Mouse (Mus musculus): ENCODE results near the gene Jdp2. TPM values are rescaled to one million over a fixed set of nuclear protein-coding genes. Genes with fewer than 3 reads are reported as not detected.

Gene Jdp2
- polyA plus RNA-seq, 1 experiment from 2014 or later: 0.56 TPM

DNA sequence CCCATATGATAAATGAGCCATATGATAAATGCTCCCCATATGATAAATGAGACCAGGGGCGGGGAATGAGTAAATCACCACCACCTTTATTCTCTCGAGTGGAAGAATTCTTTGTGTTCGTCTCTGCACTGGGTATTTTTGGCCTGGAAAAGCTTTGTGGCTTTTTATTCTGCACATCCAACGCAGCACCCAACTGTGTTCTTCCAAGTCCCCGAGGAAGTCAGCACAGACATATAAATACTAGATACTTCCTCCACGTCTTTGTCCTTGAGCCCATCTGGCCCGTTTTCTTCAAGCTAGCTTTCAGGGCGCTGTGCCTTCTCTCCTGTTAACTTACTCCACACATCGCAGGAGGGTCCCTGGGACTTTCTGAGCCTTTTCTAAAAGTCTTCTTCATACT lies 4.9 kb downstream of the Jdp2 start:
- 82% methylated on average over 9 of the region's 9 CpGs for WGBS
- Histone ChIP-seq H3K27ac (no peak overlapping the region), H3K4me2 (no peak overlapping the region), H3K4me3 (replicated peaks) (no peak overlapping the region), H3K27me3 (peaks cover 30% of the 10 kb centered on the region), H3K36me3 (replicated peaks) (no peaks in the 10 kb centered on the region), H3K9ac (no peak overlapping the region), H3K9me3 (no peaks in the 10 kb centered on the region), H3K4me1 (peaks cover 15% of the 10 kb centered on the region)
- no peak for ATAC-seq (ENCODE audit: low FRiP score)

- H3K27me3 ChIP-seq: peaks cover 30% of the 10 kb centered on the region
- H3K9ac ChIP-seq: no peak overlapping the region
- H3K4me2 ChIP-seq: no peak overlapping the region
- peaks cover 14% of the 10 kb centered on the region for H3K4me1 ChIP-seq
- no peaks in the 10 kb centered on the region for H3K36me3 ChIP-seq (replicated peaks)
- no peak for ATAC-seq (ENCODE audit: low FRiP score)
- H3K9me3 ChIP-seq: no peaks in the 10 kb centered on the region
- 83% methylated on average over 9 of the region's 9 CpGs for WGBS
- no peak overlapping the region for H3K4me3 ChIP-seq (replicated peaks)
- H3K27ac ChIP-seq: no peak overlapping the region
These were observed 5.6 kb downstream of the Jdp2 start for GRCm38 (mm10) chr12:85604301-85604998.

- ATAC-seq (ENCODE audit: low FRiP score): no peak
- 85% methylated on average over 14 of the region's 14 CpGs for WGBS
- H3K9ac ChIP-seq: no peak overlapping the region
- no peak overlapping the region for H3K4me2 ChIP-seq
- H3K4me3 ChIP-seq (replicated peaks): no peak overlapping the region
- no peaks in the 10 kb centered on the region for H3K27me3 ChIP-seq
- H3K9me3 ChIP-seq: no peaks in the 10 kb centered on the region
- H3K27ac ChIP-seq: no peak overlapping the region
- no peaks in the 10 kb centered on the region for H3K4me1 ChIP-seq
- H3K36me3 ChIP-seq (replicated peaks): no peaks in the 10 kb centered on the region
These were observed 9.0 kb downstream of the Jdp2 start for GRCm38 (mm10) chr12:85607519-85608449.

DNA sequence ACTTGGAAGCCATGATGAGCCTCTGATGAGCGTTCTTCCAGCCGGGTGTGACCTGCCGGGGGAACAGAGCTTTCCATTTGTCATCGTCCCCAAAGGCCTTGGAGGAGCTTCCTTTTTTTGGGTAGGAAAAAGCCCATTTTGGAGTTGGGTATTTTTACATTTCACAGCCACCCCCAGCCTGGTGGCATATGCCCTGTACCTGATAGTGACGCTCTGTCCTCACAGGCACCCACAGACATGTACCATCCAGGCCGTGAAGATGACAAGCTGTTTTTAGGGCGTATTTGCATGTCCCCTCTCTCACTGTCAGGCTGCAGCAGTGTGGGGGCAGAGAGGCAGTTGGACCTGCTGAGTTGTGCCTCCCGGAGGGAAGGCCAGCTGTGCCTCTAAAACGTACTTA lies 11.3 kb downstream of the Jdp2 start:
- no peak overlapping the region for H3K27ac ChIP-seq
- H3K9me3 ChIP-seq: no peaks in the 10 kb centered on the region
- H3K4me1 ChIP-seq: no peaks in the 10 kb centered on the region
- H3K27me3 ChIP-seq: no peaks in the 10 kb centered on the region
- H3K4me2 ChIP-seq: no peak overlapping the region
- 89% methylated on average over 9 of the region's 9 CpGs for WGBS
- H3K9ac ChIP-seq: no peak overlapping the region
- H3K4me3 ChIP-seq (replicated peaks): no peak overlapping the region
- H3K36me3 ChIP-seq (replicated peaks): no peaks in the 10 kb centered on the region
- ATAC-seq (ENCODE audit: low FRiP score): no peak

DNA sequence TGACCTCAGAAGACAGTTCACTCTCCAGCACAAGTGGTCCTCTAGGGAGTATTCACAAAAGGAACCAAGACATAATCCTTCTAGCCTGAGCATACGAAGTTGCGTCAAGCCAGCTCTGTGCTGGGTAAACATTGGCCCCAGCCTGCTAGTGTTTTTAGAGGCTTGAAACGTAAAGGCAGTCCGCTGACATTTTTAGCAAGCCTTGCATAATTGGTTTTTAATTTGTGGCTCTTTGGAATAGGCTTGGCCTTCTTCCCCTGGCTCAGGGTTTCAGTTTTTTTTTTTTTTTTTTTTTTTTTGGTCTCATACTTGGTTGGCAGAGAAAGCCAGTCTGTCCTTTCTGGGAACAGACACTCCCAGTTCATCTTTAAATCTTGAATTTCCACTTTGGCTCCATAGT lies 15.3 kb downstream of the Jdp2 start:
- Histone ChIP-seq H3K27me3 (no peaks in the 10 kb centered on the region), H3K27ac (no peak overlapping the region), H3K36me3 (replicated peaks) (no peaks in the 10 kb centered on the region), H3K4me1 (peaks cover under 1% of the 10 kb centered on the region; the same call in 1 of the 2 replicates), H3K4me3 (replicated peaks) (no peak overlapping the region), H3K4me2 (no peak overlapping the region), H3K9me3 (no peaks in the 10 kb centered on the region), H3K9ac (no peak overlapping the region)
- ATAC-seq (ENCODE audit: low FRiP score): no peak
- 58% methylated on average over 4 of the region's 4 CpGs for WGBS

- Histone ChIP-seq H3K9me3 (no peaks in the 10 kb centered on the region), H3K36me3 (replicated peaks) (no peaks in the 10 kb centered on the region), H3K27ac (no peak overlapping the region), H3K4me2 (no peak overlapping the region), H3K4me1 (peaks cover 13% of the 10 kb centered on the region), H3K9ac (no peak overlapping the region), H3K4me3 (replicated peaks) (no peak overlapping the region), H3K27me3 (no peaks in the 10 kb centered on the region)
- WGBS: 88% methylated on average over 8 of the region's 8 CpGs
- ATAC-seq (ENCODE audit: low FRiP score): no peak
These were observed 16.7 kb downstream of the Jdp2 start for GRCm38 (mm10) chr12:85615486-85615885.

DNA sequence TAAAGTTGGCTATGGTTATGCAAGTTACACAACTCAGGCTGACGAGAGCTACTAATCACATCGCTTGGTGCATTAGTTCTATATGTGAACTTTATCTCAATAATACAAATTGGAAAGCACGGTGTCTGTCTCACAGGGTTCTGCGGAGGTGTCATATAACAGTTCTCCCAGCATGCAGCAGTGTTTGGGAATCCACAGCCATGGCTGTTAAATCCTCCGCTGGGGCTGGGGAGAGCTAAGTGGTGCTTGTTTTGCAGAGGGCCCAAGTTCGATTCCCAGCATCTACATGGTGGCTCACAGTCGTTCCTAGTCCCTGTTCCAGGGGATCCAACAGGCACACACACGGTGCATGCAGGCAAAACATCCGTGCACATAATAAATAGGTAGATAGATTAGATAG lies 19.1 kb downstream of the Jdp2 start:
- no peak overlapping the region for H3K9ac ChIP-seq
- no peaks in the 10 kb centered on the region for H3K27me3 ChIP-seq
- no peak overlapping the region for H3K4me2 ChIP-seq
- H3K9me3 ChIP-seq: no peaks in the 10 kb centered on the region
- no peak for ATAC-seq (ENCODE audit: low FRiP score)
- H3K4me3 ChIP-seq (replicated peaks): no peak overlapping the region
- no peaks in the 10 kb centered on the region for H3K36me3 ChIP-seq (replicated peaks)
- 87% methylated on average over 9 of the region's 9 CpGs for WGBS
- no peak overlapping the region for H3K27ac ChIP-seq
- H3K4me1 ChIP-seq: peaks cover 27% of the 10 kb centered on the region

DNA sequence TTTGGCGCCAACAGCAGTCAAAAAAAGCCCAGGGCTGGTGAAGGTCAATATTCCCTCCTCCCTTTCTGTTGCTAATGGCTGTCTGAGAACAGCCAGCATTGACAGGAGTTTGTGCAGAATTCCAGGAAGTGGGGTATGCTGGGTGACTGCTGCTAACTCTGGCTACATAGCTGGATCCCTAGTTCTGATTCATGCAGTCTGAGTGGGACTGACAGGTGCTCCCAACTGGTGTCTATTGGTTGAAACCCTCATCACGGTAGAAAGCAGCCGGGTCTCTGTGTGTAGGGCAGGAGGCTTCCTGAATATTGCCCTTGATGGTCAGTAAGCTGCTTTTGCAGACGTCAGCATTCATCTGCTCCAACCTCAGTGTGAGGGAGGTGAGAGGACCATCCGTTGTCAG lies 19.6 kb downstream of the Jdp2 start:
- Histone ChIP-seq H3K9me3 (no peaks in the 10 kb centered on the region), H3K4me2 (no peak overlapping the region), H3K9ac (no peak overlapping the region), H3K27ac (no peak overlapping the region), H3K36me3 (replicated peaks) (no peaks in the 10 kb centered on the region), H3K4me3 (replicated peaks) (no peak overlapping the region), H3K4me1 (peaks cover 27% of the 10 kb centered on the region), H3K27me3 (no peaks in the 10 kb centered on the region)
- no peak for ATAC-seq (ENCODE audit: low FRiP score)
- WGBS: 79% methylated on average over 5 of the region's 5 CpGs

DNA sequence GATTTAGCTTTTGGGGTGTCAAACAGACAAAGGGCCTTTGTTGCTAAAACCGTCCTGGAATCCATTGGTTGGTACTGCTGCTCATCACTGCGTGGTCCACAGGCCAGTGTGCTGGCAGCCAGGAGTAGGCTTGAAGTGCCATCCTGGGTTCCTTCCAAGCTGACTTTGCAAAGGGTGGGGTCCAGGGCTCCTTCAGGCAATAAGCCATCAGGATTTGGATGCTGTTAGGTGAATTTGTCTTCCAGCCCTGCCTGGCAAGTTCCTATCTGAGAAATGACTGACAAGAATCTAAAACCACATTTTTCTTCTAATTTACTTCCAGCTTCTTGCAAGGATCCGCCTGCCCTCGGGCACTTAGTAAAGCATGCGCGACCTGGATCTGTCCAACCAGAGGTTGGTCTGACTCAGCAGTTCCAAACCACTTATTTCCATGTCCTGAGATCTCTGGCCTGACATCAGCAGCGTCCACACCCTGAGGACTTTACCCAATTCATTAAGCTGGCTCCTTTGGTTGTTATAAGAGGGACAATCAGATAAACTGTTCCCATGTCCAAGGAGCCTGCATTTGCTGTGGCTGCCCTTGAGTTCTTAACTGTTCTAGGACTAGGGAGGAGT lies 20.6 kb downstream of the Jdp2 start:
- no peak overlapping the region for H3K9ac ChIP-seq
- H3K4me3 ChIP-seq (replicated peaks): no peak overlapping the region
- no peak overlapping the region for H3K27ac ChIP-seq
- no peaks in the 10 kb centered on the region for H3K9me3 ChIP-seq
- H3K27me3 ChIP-seq: no peaks in the 10 kb centered on the region
- H3K4me2 ChIP-seq: no peak overlapping the region
- peaks cover 27% of the 10 kb centered on the region for H3K4me1 ChIP-seq
- 87% methylated on average over 7 of the region's 7 CpGs for WGBS
- H3K36me3 ChIP-seq (replicated peaks): no peaks in the 10 kb centered on the region
- no peak for ATAC-seq (ENCODE audit: low FRiP score)

GRCm38 (mm10) chr12:85619898-85620443 lies 21.1 kb downstream of the Jdp2 start:
- peaks cover 27% of the 10 kb centered on the region for H3K4me1 ChIP-seq
- 61% methylated on average over 11 of the region's 11 CpGs for WGBS
- 0 out of 2 replicates have a peak overlapping the region, but pooled peaks have one; percentile 42 for H3K27ac ChIP-seq

GRCm38 (mm10) chr12:85621027-85621426 lies 22.2 kb downstream of the Jdp2 start:
- no peak overlapping the region for H3K27ac ChIP-seq
- 55% methylated on average over 6 of the region's 6 CpGs for WGBS
- H3K4me3 ChIP-seq (replicated peaks): no peak overlapping the region

More at GRCm38 (mm10) chr12:85619898-85620443, 21.1 kb downstream of the Jdp2 start:
- Histone ChIP-seq H3K36me3 (replicated peaks) (no peaks in the 10 kb centered on the region), H3K27me3 (no peaks in the 10 kb centered on the region), H3K9me3 (no peaks in the 10 kb centered on the region), H3K9ac (no peak overlapping the region), H3K4me2 (no peak overlapping the region), H3K4me3 (replicated peaks) (no peak overlapping the region)
- ATAC-seq (ENCODE audit: low FRiP score): no peak; the same call in 1 of the 2 replicates

GRCm38 (mm10) chr12:85621673-85622072 lies 22.8 kb downstream of the Jdp2 start:
- Histone ChIP-seq H3K4me1 (peaks cover 27% of the 10 kb centered on the region), H3K9ac (no peak overlapping the region), H3K9me3 (no peaks in the 10 kb centered on the region), H3K4me2 (no peak overlapping the region), H3K27ac (no peak overlapping the region), H3K4me3 (replicated peaks) (no peak overlapping the region), H3K36me3 (replicated peaks) (no peaks in the 10 kb centered on the region), H3K27me3 (no peaks in the 10 kb centered on the region)
- 86% methylated on average over 4 of the region's 4 CpGs for WGBS
- ATAC-seq (ENCODE audit: low FRiP score): no peak

More at GRCm38 (mm10) chr12:85621027-85621426, 22.2 kb downstream of the Jdp2 start:
- peaks cover 27% of the 10 kb centered on the region for H3K4me1 ChIP-seq
- H3K9me3 ChIP-seq: no peaks in the 10 kb centered on the region
- no peak overlapping the region for H3K4me2 ChIP-seq
- H3K27me3 ChIP-seq: no peaks in the 10 kb centered on the region
- no peak for ATAC-seq (ENCODE audit: low FRiP score)
- H3K36me3 ChIP-seq (replicated peaks): no peaks in the 10 kb centered on the region
- no peak overlapping the region for H3K9ac ChIP-seq

Data from forebrain, embryonic 12.5 days (tissue).